Mouse (Mus musculus): ENCODE measurements around the gene Cyp4f14. TPM values are rescaled to one million over a fixed set of nuclear protein-coding genes. Genes with fewer than 3 reads are reported as not detected.

The Cyp4f14 gene
- polyA plus RNA-seq, 1 experiment from 2014 or later = not detected

Other genes starting within 250 kb of the Cyp4f14 start
- 0.22 and 0.84 TPM in 2 replicates for gene Cyp4f15, start 231.7 kb downstream of the Cyp4f14 start, polyA plus RNA-seq (2016; fragmentation: Nextera tagmentation; extraction: Ambion mirVana)
- 39.9 and 44.9 TPM in 2 replicates for gene Zfp871, start 129.1 kb downstream of the Cyp4f14 start, polyA plus RNA-seq (2016; fragmentation: Nextera tagmentation; extraction: Ambion mirVana)
- 43.4 and 44.3 TPM in 2 replicates for gene Zfp811, start 107.4 kb downstream of the Cyp4f14 start, polyA plus RNA-seq (2016; fragmentation: Nextera tagmentation; extraction: Ambion mirVana)
- gene Zfp799, start 87.1 kb downstream of the Cyp4f14 start, polyA plus RNA-seq (2016; fragmentation: Nextera tagmentation; extraction: Ambion mirVana) = 15.7 and 17.3 TPM in 2 replicates
- gene Zfp870, start 25.7 kb downstream of the Cyp4f14 start, polyA plus RNA-seq (2016; fragmentation: Nextera tagmentation; extraction: Ambion mirVana) = 6.5 and 7.9 TPM in 2 replicates
- gene Cyp4f13, start 30.1 kb upstream of the Cyp4f14 start, polyA plus RNA-seq (2016; fragmentation: Nextera tagmentation; extraction: Ambion mirVana) = 4.7 and 5.6 TPM in 2 replicates
- gene Zfp472, start 48.5 kb upstream of the Cyp4f14 start, polyA plus RNA-seq (2016; fragmentation: Nextera tagmentation; extraction: Ambion mirVana) = 8.7 and 10.3 TPM in 2 replicates
- 16.9 and 19.4 TPM in 2 replicates for gene Zfp952, start 75.8 kb upstream of the Cyp4f14 start, polyA plus RNA-seq (2016; fragmentation: Nextera tagmentation; extraction: Ambion mirVana)
- gene Zfp763, start 116.1 kb upstream of the Cyp4f14 start, polyA plus RNA-seq (2016; fragmentation: Nextera tagmentation; extraction: Ambion mirVana) = 21.6 and 22.8 TPM in 2 replicates
- gene 4921501E09Rik, start 150.7 kb upstream of the Cyp4f14 start, polyA plus RNA-seq (2016; fragmentation: Nextera tagmentation; extraction: Ambion mirVana) = not detected in 2 replicates
- 13.5 and 16.5 TPM in 2 replicates for gene Zfp563, start 172.0 kb upstream of the Cyp4f14 start, polyA plus RNA-seq (2016; fragmentation: Nextera tagmentation; extraction: Ambion mirVana)
- gene Morc2b, start 222.3 kb upstream of the Cyp4f14 start, polyA plus RNA-seq (2016; fragmentation: Nextera tagmentation; extraction: Ambion mirVana) = 0.19 TPM in 1 of 2 replicates, not detected in the other

Data from neural tube, embryonic 12.5 days (tissue).